Mouse (Mus musculus): Measurements from ENCODE around the gene Pcsk6. TPM values are rescaled to one million over a fixed set of nuclear protein-coding genes. Genes with fewer than 3 reads are reported as not detected.
A peak's percentile ranks its signal among the peaks of the same experiment; 100 is the strongest.

Pcsk6 gene
- polyA plus RNA-seq, 1 experiment = 6.5 TPM

DNA sequence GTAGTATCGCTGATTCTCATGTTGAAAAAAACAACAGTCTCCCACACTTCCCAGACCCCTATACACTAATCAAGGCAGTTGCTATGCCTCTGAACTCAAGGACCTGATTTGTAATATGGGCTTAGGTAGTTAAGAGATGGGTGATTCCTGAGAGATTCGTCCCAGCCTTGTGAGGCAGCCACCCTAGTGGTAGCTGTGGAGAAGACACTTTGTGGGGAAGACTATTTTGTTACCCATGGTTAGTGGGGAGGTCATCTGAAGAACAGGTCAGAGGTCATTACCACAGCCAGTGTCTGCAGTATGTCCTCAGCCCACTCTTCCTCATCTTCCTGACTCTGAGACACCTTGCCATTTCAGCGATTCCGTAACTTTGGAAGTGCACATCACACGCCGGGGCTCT is 24.3 kb downstream of the Pcsk6 start:
- TF ChIP-seq CTCF (IDR thresholded peaks at IDR 0.05; ENCODE audit: borderline replicate concordance, extremely low read depth, insufficient read depth, insufficient read length) = peak; percentile 25; the same call in 1 of the 2 replicates
- TF ChIP-seq POLR2A (IDR thresholded peaks at IDR 0.05; ENCODE audit: borderline replicate concordance, extremely low read depth, insufficient read depth, insufficient read length, poor library complexity, severe bottlenecking) = no peak
- DNase-seq (ENCODE audit: low read depth) = no peak

DNA sequence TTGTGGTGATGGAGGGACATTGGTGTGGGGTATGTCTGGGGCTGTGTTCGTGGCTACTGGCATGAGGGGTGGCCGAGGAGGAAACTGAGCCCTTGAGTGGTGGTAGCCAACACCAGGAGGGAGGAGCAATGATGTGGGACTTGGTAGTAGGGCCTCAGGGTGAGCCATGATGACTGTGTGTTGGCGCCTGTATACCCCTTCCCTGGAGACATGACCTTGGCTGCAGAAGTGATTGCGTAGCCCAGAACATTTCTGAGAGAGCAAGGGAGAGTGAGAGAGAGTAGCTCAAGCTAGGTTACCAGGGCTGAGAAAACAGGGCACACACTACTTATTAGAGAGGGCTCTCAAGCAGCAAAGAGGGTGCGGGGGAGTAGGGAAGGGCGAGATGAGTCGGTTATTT is 30.3 kb downstream of the Pcsk6 start:
- TF ChIP-seq POLR2A (IDR thresholded peaks at IDR 0.05; ENCODE audit: borderline replicate concordance, extremely low read depth, insufficient read depth, insufficient read length, poor library complexity, severe bottlenecking) (no peak), CTCF (IDR thresholded peaks at IDR 0.05; ENCODE audit: borderline replicate concordance, extremely low read depth, insufficient read depth, insufficient read length) (no peak)
- DNase-seq (ENCODE audit: low read depth) = no peak

DNA sequence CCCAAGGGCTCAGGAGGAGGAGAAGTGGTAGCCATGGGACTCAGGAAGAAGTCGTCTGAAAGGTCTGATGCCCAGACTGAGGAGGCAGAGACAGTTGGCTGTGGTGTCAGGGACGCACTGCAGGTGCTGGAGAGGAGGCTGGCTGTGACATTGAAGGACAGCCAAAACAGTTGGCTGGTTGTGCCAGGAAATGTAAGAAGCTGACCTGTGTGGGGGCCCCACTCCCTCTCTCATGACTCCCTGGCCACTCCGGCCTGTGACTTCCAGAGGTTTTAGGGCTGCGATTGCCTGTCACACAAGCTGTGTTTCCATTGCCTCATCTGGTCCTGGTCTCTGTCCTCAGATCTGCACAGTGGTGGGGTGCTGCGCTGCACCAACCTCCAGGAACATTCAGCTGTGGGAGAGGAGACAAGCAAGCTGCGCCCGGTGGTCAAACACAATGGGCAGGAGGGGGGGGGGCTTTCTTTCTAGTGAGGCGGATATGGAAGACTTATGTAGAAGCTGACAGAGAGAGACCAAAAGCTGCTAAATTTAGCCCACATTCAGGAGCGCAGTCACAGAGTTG is 30.8 kb downstream of the Pcsk6 start:
- DNase-seq (ENCODE audit: low read depth) = no peak

DNA sequence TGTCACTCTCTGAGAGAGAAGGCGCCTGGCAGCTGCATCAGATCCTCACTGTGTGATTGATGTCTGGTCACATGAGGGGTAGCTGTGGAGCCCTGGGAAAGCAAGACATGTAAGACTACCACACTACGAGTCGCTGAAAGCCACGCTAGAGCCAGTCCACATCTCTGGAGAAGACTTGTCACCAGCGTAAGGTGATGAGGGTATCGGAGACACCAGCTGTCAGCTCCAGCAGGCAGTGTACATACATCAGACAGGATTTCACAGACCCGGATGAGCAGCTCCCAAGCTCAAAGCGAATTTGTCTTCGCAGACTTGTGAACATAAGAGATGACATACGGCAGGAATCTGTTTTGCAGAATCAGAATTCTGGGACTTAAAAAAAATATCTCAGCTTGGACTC is 32.0 kb downstream of the Pcsk6 start:
- no peak for TF ChIP-seq POLR2A (IDR thresholded peaks at IDR 0.05; ENCODE audit: borderline replicate concordance, extremely low read depth, insufficient read depth, insufficient read length, poor library complexity, severe bottlenecking)
- TF ChIP-seq CTCF (IDR thresholded peaks at IDR 0.05; ENCODE audit: borderline replicate concordance, extremely low read depth, insufficient read depth, insufficient read length) = no peak
- peak; percentile 58 for DNase-seq (ENCODE audit: low read depth)

More for the DNA sequence above, 30.8 kb downstream of the Pcsk6 start:
- no peak for TF ChIP-seq POLR2A (IDR thresholded peaks at IDR 0.05; ENCODE audit: borderline replicate concordance, extremely low read depth, insufficient read depth, insufficient read length, poor library complexity, severe bottlenecking)

DNA sequence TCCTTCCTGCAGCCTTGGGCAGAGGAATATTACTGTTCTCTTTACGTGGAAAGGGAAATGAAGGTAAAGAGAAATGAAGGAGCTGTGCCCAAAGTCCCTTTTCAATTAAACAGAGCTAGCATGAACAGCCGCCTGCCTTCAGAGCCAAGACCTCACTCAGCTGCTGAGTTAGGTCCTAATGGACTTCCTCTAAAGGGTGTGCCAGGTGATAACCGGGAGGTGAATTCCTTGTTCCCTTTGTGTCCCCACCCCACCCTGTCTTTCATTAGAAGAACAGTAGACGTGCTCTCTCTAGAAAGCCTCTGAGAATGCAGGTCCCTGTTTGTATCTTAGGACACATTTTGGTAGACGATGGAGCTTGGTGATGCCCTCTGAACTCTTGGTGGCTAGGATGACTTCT is 33.7 kb downstream of the Pcsk6 start:
- DNase-seq (ENCODE audit: low read depth) = no peak
- no peak for TF ChIP-seq CTCF (IDR thresholded peaks at IDR 0.05; ENCODE audit: borderline replicate concordance, extremely low read depth, insufficient read depth, insufficient read length)
- no peak for TF ChIP-seq POLR2A (IDR thresholded peaks at IDR 0.05; ENCODE audit: borderline replicate concordance, extremely low read depth, insufficient read depth, insufficient read length, poor library complexity, severe bottlenecking)

DNA sequence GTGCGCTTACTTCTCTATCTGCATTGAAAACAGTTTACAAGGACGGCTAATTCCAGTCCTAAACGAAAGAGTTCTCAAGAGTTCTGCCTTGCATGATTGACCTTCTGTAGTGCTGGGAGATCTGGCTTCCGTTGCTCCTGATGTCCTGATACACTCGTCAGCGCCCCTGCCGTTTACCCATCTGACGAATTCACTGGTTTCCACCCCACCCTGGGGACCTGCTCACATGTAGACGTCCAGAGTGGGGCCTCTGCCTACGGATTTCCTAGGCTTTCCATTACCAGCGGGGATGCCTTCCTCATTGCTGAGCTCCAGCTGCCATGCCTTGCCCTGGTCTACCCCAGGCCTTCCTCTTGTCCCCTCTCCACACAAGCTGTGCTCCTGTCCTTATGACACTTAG is 39.7 kb downstream of the Pcsk6 start:
- no peak for DNase-seq (ENCODE audit: low read depth)
- no peak for TF ChIP-seq CTCF (IDR thresholded peaks at IDR 0.05; ENCODE audit: borderline replicate concordance, extremely low read depth, insufficient read depth, insufficient read length)
- no peak for TF ChIP-seq POLR2A (IDR thresholded peaks at IDR 0.05; ENCODE audit: borderline replicate concordance, extremely low read depth, insufficient read depth, insufficient read length, poor library complexity, severe bottlenecking)

DNA sequence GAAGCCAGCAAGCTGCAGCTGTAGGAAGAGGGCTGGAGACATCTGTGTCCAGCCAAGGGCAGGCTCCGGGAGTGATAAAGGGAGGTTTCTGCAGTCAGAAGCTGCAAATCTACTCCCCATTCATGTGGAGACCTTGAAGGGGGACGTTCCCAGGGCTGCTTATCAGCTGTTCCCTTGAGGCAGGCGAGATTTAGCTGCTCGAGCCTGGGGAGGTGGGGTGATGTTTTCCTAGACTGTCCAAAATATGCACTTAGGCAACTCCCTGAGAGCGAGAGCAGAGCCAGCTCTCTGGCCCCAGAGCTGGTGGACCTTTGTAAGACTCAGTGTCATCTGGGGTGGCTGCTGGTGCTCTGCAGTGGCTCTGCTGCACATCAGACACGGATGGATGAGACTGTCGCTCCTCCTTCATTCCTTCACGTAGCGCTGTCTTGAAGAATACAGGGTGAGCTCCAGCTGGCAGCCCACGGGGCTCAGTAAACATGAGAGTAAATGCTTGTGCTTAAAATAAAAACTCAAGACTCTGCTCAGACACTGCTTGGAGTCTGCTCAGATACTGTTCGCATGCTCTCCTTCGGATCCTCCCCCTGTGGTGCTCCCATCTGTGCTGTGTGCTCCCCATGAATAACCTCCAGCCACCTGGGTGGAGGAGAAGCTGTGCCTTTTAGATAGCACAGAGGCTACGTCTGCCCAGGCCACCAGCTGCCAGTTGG is 41.1 kb downstream of the Pcsk6 start:
- TF ChIP-seq CTCF (IDR thresholded peaks at IDR 0.05; ENCODE audit: borderline replicate concordance, extremely low read depth, insufficient read depth, insufficient read length) = no peak
- TF ChIP-seq POLR2A (IDR thresholded peaks at IDR 0.05; ENCODE audit: borderline replicate concordance, extremely low read depth, insufficient read depth, insufficient read length, poor library complexity, severe bottlenecking) = no peak
- DNase-seq (ENCODE audit: low read depth) = peak; percentile 36

DNA sequence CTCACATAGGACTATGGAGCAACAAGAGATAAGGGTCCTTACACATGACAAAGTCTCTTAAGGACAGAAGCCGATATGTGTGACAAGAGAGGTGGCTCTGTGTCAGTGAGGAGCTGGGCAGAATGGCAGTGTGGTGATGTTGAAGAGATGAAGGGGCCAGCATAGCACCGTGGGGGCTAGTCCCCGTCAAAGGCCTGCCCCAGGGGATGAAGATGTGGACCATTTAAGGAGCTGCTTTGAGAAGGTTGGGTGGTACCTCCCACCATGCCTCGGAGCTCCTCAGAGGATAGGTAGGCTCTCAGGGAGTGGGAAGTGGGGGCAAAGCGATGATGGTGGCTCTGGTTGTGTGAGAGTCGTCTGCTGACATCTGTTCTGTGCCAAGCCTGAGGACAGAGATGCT is 41.9 kb downstream of the Pcsk6 start:
- no peak for TF ChIP-seq CTCF (IDR thresholded peaks at IDR 0.05; ENCODE audit: borderline replicate concordance, extremely low read depth, insufficient read depth, insufficient read length)
- no peak for DNase-seq (ENCODE audit: low read depth)

DNA sequence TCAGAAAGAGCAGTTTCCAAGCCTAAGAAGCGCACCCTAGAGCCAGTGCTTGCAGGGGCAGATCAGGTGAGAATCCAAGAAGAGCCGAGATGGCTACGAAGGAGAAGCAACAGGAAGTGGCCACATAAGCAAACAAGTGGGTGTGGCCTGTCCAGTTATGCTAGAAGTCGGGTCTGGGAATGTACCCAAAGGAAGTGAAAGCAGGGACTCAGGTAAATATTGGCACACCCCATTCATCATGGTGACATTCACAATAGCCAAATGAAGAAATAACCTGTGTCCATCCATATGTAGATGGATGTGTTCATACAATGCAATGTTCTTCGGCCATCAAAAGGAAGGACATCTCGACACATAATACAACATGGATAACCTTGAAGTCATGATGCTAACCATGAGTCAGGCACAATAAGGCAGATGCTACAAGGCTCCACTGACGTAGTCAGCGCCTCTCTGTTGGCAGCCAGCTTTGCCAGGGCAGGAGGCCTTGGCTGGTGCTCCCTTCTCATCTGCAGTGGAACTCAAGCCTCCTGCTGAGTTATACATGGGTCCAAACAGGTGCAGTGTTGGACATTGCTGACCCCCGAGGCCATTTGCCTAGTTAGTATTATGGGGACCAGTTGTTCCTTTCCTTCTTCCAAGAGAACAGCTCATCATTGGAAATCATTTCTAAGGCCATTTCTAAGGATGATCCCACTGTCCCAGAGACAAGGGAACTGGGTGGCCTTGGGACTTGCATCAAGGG is 45.2 kb downstream of the Pcsk6 start:
- DNase-seq (ENCODE audit: low read depth) = no peak
- no peak for TF ChIP-seq POLR2A (IDR thresholded peaks at IDR 0.05; ENCODE audit: borderline replicate concordance, extremely low read depth, insufficient read depth, insufficient read length, poor library complexity, severe bottlenecking)
- no peak for TF ChIP-seq CTCF (IDR thresholded peaks at IDR 0.05; ENCODE audit: borderline replicate concordance, extremely low read depth, insufficient read depth, insufficient read length)

DNA sequence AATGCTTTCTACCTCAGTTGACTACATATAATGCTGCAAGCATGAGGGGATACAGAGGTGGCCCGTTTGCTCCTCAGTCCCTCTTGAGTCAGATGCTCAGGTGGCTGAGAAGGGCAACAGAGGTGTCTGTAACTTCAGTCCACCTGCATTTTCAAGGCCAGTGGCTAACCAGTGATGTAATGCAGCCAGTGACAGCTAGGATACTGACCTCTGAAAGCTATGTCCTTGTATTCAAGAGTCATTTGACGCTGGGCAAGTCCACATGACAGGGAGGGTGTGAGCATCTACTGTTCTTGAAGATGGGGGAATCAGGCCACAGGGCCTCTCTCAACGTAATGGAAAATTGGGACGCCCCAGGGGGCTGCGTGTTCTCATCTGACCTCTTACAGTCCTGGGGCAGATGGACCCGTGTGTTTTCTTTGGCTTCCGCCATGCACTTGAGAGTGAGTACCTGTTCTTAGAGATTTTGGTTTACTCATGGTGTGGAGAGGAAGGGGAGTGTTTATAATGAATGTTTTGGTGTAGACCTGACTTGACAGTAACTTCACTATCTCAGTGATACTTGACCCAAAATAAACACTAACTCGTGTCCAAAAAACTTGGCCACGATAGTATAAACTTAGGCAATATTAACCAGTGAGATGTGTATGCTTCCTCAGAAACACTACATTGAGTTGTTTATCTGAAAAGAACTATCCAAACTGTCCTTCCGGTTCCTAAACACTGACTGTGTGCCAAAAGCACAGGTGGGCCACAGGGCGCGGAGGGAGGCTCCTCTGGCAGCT is 48.0 kb downstream of the Pcsk6 start:
- DNase-seq (ENCODE audit: low read depth) = no peak
- TF ChIP-seq POLR2A (IDR thresholded peaks at IDR 0.05; ENCODE audit: borderline replicate concordance, extremely low read depth, insufficient read depth, insufficient read length, poor library complexity, severe bottlenecking) = no peak
- no peak for TF ChIP-seq CTCF (IDR thresholded peaks at IDR 0.05; ENCODE audit: borderline replicate concordance, extremely low read depth, insufficient read depth, insufficient read length)

DNA sequence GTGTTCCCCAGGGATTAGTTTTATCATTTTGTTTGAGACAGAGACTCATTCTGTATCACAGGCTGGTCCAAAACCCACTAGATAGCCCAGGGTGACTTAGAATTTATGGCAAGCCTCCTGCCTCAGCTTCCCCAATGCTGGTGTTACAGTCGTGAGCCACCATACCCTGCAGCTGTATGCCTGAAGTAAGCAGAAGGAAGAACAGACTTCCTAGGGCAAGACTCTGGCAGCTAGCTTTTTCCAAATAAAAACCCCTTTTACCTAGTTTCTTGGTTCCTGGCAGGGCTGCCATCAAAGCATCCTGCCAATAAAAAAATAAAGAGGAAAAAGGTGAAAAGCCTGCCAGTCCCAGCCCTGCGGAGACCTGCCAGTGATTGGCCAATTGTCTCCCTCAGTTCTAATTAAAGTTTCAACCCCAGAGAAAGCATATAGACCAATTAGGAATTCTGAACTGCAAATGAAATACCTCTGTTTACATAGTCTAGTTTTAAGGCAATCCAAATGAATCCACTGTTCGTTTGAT is 51.6 kb downstream of the Pcsk6 start:
- TF ChIP-seq POLR2A (IDR thresholded peaks at IDR 0.05; ENCODE audit: borderline replicate concordance, extremely low read depth, insufficient read depth, insufficient read length, poor library complexity, severe bottlenecking) = no peak
- no peak for TF ChIP-seq CTCF (IDR thresholded peaks at IDR 0.05; ENCODE audit: borderline replicate concordance, extremely low read depth, insufficient read depth, insufficient read length)
- peak; percentile 69 for DNase-seq (ENCODE audit: low read depth)

All from brain, embryonic 14.5 days (tissue).